Mouse (Mus musculus) olfactory bulb, adult 2 months (tissue): Measurements from ENCODE around the gene Nrp1.

ENCODE experiments used
- CTCF ChIP-seq: fragments of 200-500 bp; IDR thresholded peaks from 2 replicates; pipeline ENCODE4 v1.5.1; 2012; ENCODE audit warnings: low read depth, mild to moderate bottlenecking, low read length, moderate library complexity; ENCODE audit not compliant: insufficient read depth
- POLR2A ChIP-seq: fragments of 200-500 bp; IDR thresholded peaks from 2 replicates; pipeline ENCODE4 v1.6.1; 2012; ENCODE audit warnings: mild to moderate bottlenecking, low read depth, low read length, moderate library complexity; ENCODE audit not compliant: insufficient read depth

GRCm38 (mm10) chr8:128339521-128339920 is 18.9 kb upstream of the Nrp1 start:
- TF ChIP-seq CTCF, result no peak
- TF ChIP-seq POLR2A, result no peak
